Mouse (Mus musculus) hindbrain, embryonic 15.5 days (tissue): ENCODE measurements at regions not wholly inside any gene's neighbourhood (a gene's known extent, or its start where the extent isn't known, plus 50 kb on each side); places are given as distances from the start of the nearest gene placed in this dataset.

Experiments
- ATAC-seq: fragments of 200-750 bp; cut with Nextera tagmentation; 2 replicates; pipeline ENCODE4 v1.8.0; 2017; ENCODE audit warnings: low read depth, moderate number of reproducible peaks, moderate TSS enrichment; ENCODE audit not compliant: low FRiP score
- H3K27ac ChIP-seq: fragments of 300-500 bp; sonication (generic); replicated peaks from 2 replicates; pipeline ENCODE4 v1.5.1; 2015; ENCODE audit warnings: mild to moderate bottlenecking, inconsistent platforms
- H3K27me3 ChIP-seq: fragments of 300-500 bp; sonication (generic); 2 replicates; pipeline ENCODE4 v1.6.1; 2015; ENCODE audit warnings: control low read depth, inconsistent platforms
- H3K36me3 ChIP-seq: fragments of 300-500 bp; sonication (generic); 2 replicates; pipeline ENCODE4 v1.6.1; 2015; ENCODE audit warnings: control low read depth, inconsistent platforms
- H3K4me1 ChIP-seq: fragments of 300-500 bp; sonication (generic); replicated peaks from 2 replicates; pipeline ENCODE4 v1.6.1; 2015; ENCODE audit warnings: control low read depth, inconsistent platforms
- H3K4me2 ChIP-seq: fragments of 300-500 bp; sonication (generic); 2 replicates; pipeline ENCODE4 v1.6.1; 2015; ENCODE audit warnings: moderate library complexity, mild to moderate bottlenecking, inconsistent platforms
- H3K4me3 ChIP-seq: fragments of 300-500 bp; sonication (generic); 2 replicates; pipeline ENCODE4 v1.5.1; 2015; ENCODE audit warnings: mild to moderate bottlenecking, inconsistent platforms
- H3K9ac ChIP-seq: fragments of 300-500 bp; sonication (generic); 2 replicates; pipeline ENCODE4 v1.6.1; 2015; ENCODE audit warnings: inconsistent platforms
- H3K9me3 ChIP-seq: fragments of 300-500 bp; sonication (generic); 2 replicates; pipeline ENCODE4 v1.6.1; 2016; ENCODE audit warnings: control low read depth, inconsistent platforms
- WGBS: fragments of 180-500 bp; shearing (Covaris S2); methylation state at CpG from one replicate; pipeline ENCODE4 v1.1.7; 2015; 5-methylcytosine and 5-hydroxymethylcytosine counted together

GRCm38 (mm10) chrX:12500601-12501000 lies 87.0 kb upstream of the Atp6ap2 start:
- H3K4me2 ChIP-seq, result no peak overlapping the region
- no peaks in the 10 kb centered on the region for H3K9me3 ChIP-seq
- H3K9ac ChIP-seq, result no peak overlapping the region
- H3K4me3 ChIP-seq, result no peak overlapping the region
- 79% methylated on average over 3 of the region's 3 CpGs for WGBS
- H3K27ac ChIP-seq, result no peak overlapping the region
- no peak for ATAC-seq
- H3K4me1 ChIP-seq, result no peaks in the 10 kb centered on the region
- no peaks in the 10 kb centered on the region for H3K36me3 ChIP-seq
- H3K27me3 ChIP-seq, result no peaks in the 10 kb centered on the region

GRCm38 (mm10) chrX:12502364-12502763 lies 85.2 kb upstream of the Atp6ap2 start:
- Histone ChIP-seq H3K36me3 (no peaks in the 10 kb centered on the region), H3K9ac (no peak overlapping the region), H3K4me3 (no peak overlapping the region), H3K4me1 (no peaks in the 10 kb centered on the region), H3K9me3 (no peaks in the 10 kb centered on the region), H3K27ac (no peak overlapping the region), H3K27me3 (no peaks in the 10 kb centered on the region), H3K4me2 (no peak overlapping the region)
- WGBS, result 71% methylated on average over 4 of the region's 4 CpGs
- ATAC-seq, result no peak

GRCm38 (mm10) chrX:12503581-12503980 lies 84.0 kb upstream of the Atp6ap2 start:
- H3K9me3 ChIP-seq, result no peaks in the 10 kb centered on the region
- whole genome bisulfite sequencing, result 67% methylated on average over 1 of the region's 1 CpGs

GRCm38 (mm10) chrX:12511119-12511518 lies 76.5 kb upstream of the Atp6ap2 start:
- Histone ChIP-seq H3K4me1 (no peaks in the 10 kb centered on the region), H3K4me2 (no peak overlapping the region), H3K36me3 (no peaks in the 10 kb centered on the region), H3K9me3 (no peaks in the 10 kb centered on the region), H3K4me3 (no peak overlapping the region), H3K27me3 (no peaks in the 10 kb centered on the region), H3K27ac (no peak overlapping the region), H3K9ac (no peak overlapping the region)
- WGBS, result 68% methylated on average over 3 of the region's 3 CpGs
- ATAC-seq, result no peak

More at GRCm38 (mm10) chrX:12503581-12503980, 84.0 kb upstream of the Atp6ap2 start:
- Histone ChIP-seq H3K4me3 (no peak overlapping the region), H3K9ac (no peak overlapping the region), H3K27me3 (no peaks in the 10 kb centered on the region), H3K36me3 (no peaks in the 10 kb centered on the region), H3K27ac (no peak overlapping the region), H3K4me1 (no peaks in the 10 kb centered on the region), H3K4me2 (no peak overlapping the region)
- ATAC-seq, result no peak

GRCm38 (mm10) chrX:12525044-12525443 lies 62.6 kb upstream of the Atp6ap2 start:
- H3K9ac ChIP-seq, result no peak overlapping the region

GRCm38 (mm10) chrX:12530406-12531311 lies 56.9 kb upstream of the Atp6ap2 start:
- no peak overlapping the region for H3K27ac ChIP-seq
- no peak for ATAC-seq
- H3K4me1 ChIP-seq, result no peaks in the 10 kb centered on the region
- H3K27me3 ChIP-seq, result no peaks in the 10 kb centered on the region
- no peak overlapping the region for H3K4me2 ChIP-seq
- H3K9me3 ChIP-seq, result no peaks in the 10 kb centered on the region
- no peak overlapping the region for H3K4me3 ChIP-seq
- WGBS, result 59% methylated on average over 6 of the region's 6 CpGs
- H3K9ac ChIP-seq, result no peak overlapping the region
- H3K36me3 ChIP-seq, result no peaks in the 10 kb centered on the region

More at GRCm38 (mm10) chrX:12525044-12525443, 62.6 kb upstream of the Atp6ap2 start:
- 91% methylated on average over 3 of the region's 3 CpGs for WGBS
- H3K4me2 ChIP-seq, result no peak overlapping the region
- no peaks in the 10 kb centered on the region for H3K27me3 ChIP-seq
- H3K9me3 ChIP-seq, result no peaks in the 10 kb centered on the region
- no peak for ATAC-seq
- H3K4me1 ChIP-seq, result no peaks in the 10 kb centered on the region
- no peaks in the 10 kb centered on the region for H3K36me3 ChIP-seq
- H3K4me3 ChIP-seq, result no peak overlapping the region
- H3K27ac ChIP-seq, result no peak overlapping the region
